21 mouse cellular contexts compared by ENCODE assay signal in genomic region chr7:101867482-101867881, GRCm38 (mm10). TPM values are rescaled to one million over a fixed set of nuclear protein-coding genes. Genes with fewer than 3 reads are reported as not detected.
"Had no signal": no experiment of that assay in that cellular context is flagged by ENCODE, and none has a peak within 500 bp of the region (broad histone marks: within the 10 kb centered on the region; RNA-seq: fewer than 3 reads in every experiment).

No protein-coding gene starts in this region.

- H3K4me1 ChIP-seq: hindbrain, embryonic 13.5 days; hindbrain, embryonic 15.5 days; limb, embryonic 13.5 days; limb, embryonic 15.5 days; liver, embryonic 12.5 days had no signal

- H3K9ac ChIP-seq: heart, embryonic 13.5 days; heart, embryonic 15.5 days; hindbrain, embryonic 13.5 days; hindbrain, embryonic 15.5 days; kidney, embryonic 15.5 days; limb, embryonic 13.5 days; limb, embryonic 15.5 days; liver, embryonic 12.5 days; liver, embryonic 14.5 days had no signal

- H3K27ac ChIP-seq: heart, adult 2 months; hindbrain, embryonic 13.5 days; hindbrain, embryonic 15.5 days; hindbrain, postnatal 0 days; limb, embryonic 13.5 days; limb, embryonic 15.5 days; liver, embryonic 12.5 days; liver, embryonic 14.5 days had no signal

- H3K36me3 ChIP-seq: heart, embryonic 13.5 days; heart, embryonic 15.5 days; hindbrain, embryonic 13.5 days; hindbrain, embryonic 15.5 days; kidney, embryonic 15.5 days; limb, embryonic 13.5 days; limb, embryonic 15.5 days; liver, embryonic 12.5 days had no signal

- DNase-seq: gastrocnemius, postnatal 14 days; heart, adult 2 months; heart, postnatal 36 days; layer of hippocampus, adult 9-11 months; layer of hippocampus, postnatal 36 days; left cerebral cortex, postnatal 4 days had no signal

- H3K9me3 ChIP-seq: heart, embryonic 13.5 days; heart, embryonic 15.5 days; hindbrain, embryonic 13.5 days; hindbrain, embryonic 15.5 days; kidney, embryonic 15.5 days; limb, embryonic 13.5 days; limb, embryonic 15.5 days; liver, embryonic 12.5 days had no signal

- H3K4me3 ChIP-seq: heart, adult 2 months; heart, embryonic 13.5 days; heart, embryonic 15.5 days; hindbrain, embryonic 13.5 days; hindbrain, embryonic 15.5 days; limb, embryonic 13.5 days; limb, embryonic 15.5 days; liver, embryonic 12.5 days had no signal

RNA-seq across cellular contexts. Expression of gene Folr1, which starts 3.1 kb away (rescaled TPM):
- total RNA-seq: heart, adult 2 months; hematopoietic stem cell, adult 5-6 weeks; left cerebral cortex, adult 18-20 months; liver, adult 2 months had no signal
- polyA plus RNA-seq: limb, embryonic 11.5 days had no signal

RNA-seq across cellular contexts. Expression of gene Folr2, which starts 10.5 kb away (rescaled TPM):
- total RNA-seq: hematopoietic stem cell, adult 5-6 weeks; layer of hippocampus, postnatal 36 days had no signal
- polyA plus RNA-seq: heart, embryonic 11.5 days had no signal
